21 mouse cellular contexts compared by ENCODE assay signal in the genomic region with DNA sequence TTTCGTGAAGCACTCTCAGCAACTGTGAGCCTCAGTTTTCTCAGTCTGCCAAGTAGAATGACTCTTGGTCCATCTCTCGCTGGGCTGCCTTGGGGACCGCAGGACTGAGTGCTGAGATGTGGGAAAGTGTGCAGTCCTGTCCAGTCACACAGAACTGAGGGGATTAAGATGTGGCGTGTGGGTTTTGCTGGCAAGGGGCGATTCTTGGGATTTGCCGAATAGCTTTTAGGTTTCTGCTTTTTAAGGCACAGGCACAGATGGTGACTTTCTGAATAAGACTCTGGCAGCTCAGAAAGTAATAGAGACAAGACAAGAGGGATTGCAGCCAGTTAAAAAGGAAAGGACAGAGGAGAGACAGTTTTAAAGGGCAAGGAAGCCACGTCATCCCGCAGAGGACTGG.
"Had no signal": no experiment of that assay in that cellular context is flagged by ENCODE, and none has a peak within 500 bp of the region (broad histone marks: within the 10 kb centered on the region; RNA-seq: fewer than 3 reads in every experiment).

No protein-coding gene starts in this region.

- H3K9ac ChIP-seq: limb, embryonic 12.5 days; limb, embryonic 15.5 days; liver, embryonic 14.5 days; liver, postnatal 0 days; lung, embryonic 14.5 days; midbrain, embryonic 12.5 days; midbrain, embryonic 15.5 days; neural tube, embryonic 12.5 days; neural tube, embryonic 15.5 days had no signal

- H3K27ac ChIP-seq: kidney, postnatal 0 days; layer of hippocampus, adult 2 months; limb, embryonic 12.5 days; limb, embryonic 15.5 days; liver, embryonic 14.5 days; macrophage; midbrain, embryonic 12.5 days; midbrain, embryonic 15.5 days; neural tube, embryonic 12.5 days; neural tube, embryonic 15.5 days had no signal

- H3K36me3 ChIP-seq: limb, embryonic 12.5 days; limb, embryonic 15.5 days; midbrain, embryonic 12.5 days; midbrain, embryonic 15.5 days; neural tube, embryonic 12.5 days; neural tube, embryonic 15.5 days had no signal

- H3K4me2 ChIP-seq: limb, embryonic 12.5 days; limb, embryonic 15.5 days; liver, embryonic 11.5 days; lung, embryonic 14.5 days; midbrain, embryonic 12.5 days; midbrain, embryonic 15.5 days; neural tube, embryonic 12.5 days; neural tube, embryonic 15.5 days had no signal

- H3K4me3 ChIP-seq: layer of hippocampus, adult 2 months; limb, embryonic 12.5 days; limb, embryonic 15.5 days; midbrain, embryonic 12.5 days; midbrain, embryonic 15.5 days; neural tube, embryonic 12.5 days; neural tube, embryonic 15.5 days had no signal

- H3K9me3 ChIP-seq: limb, embryonic 12.5 days; limb, embryonic 15.5 days; midbrain, embryonic 12.5 days; midbrain, embryonic 15.5 days; neural tube, embryonic 12.5 days; neural tube, embryonic 15.5 days had no signal

- DNase-seq: kidney, postnatal 25 days; layer of hippocampus, adult 9-11 months; left cerebral cortex, postnatal 4 days; liver, postnatal 0 days; lung, embryonic 14.5 days; right cerebral cortex, adult 18-20 months; thymus, adult 2 months; thymus, postnatal 14 days; thymus, postnatal 4 days had no signal

- ATAC-seq: liver, postnatal 0 days; lung, postnatal 0 days; midbrain, embryonic 15.5 days had no signal

- H3K27me3 ChIP-seq: midbrain, embryonic 15.5 days; neural tube, embryonic 12.5 days; neural tube, embryonic 15.5 days had no signal
